Comparison of ENCODE assay signal across 12 mouse cellular contexts in the genomic region with DNA sequence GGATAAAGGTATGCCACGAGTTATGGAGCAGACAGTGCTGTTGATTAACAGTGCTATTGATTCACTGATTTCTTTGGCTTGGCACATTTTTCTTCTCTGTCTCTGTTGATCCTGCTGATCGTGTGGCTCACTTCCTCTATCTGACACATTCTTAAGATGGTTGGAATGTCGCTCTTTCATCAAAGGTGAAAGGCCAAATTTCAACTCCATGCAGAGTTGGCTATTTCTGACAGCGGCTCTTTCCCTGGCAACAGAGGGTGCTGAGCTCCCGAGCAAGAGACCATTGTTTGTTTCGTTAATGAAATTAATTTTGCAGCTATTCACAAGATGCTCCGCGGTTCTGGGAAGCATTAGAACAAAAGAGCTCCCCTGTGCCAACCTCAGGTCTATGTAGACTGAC.
"Had no signal": no experiment of that assay in that cellular context is flagged by ENCODE, and none has a peak within 500 bp of the region (broad histone marks: within the 10 kb centered on the region; RNA-seq: fewer than 3 reads in every experiment).

No protein-coding gene starts in this region.

- DNase-seq: kidney, postnatal 14 days; liver, embryonic 13.5 days; liver, postnatal 0 days; lung, postnatal 36 days; spleen, adult 18-20 months; thymus, adult 18-20 months; thymus, postnatal 14 days had no signal

- H3K27ac ChIP-seq: kidney, embryonic 15.5 days; left cerebral cortex, adult 2 months; limb, embryonic 15.5 days; liver, embryonic 13.5 days; midbrain, embryonic 12.5 days had no signal

- H3K4me1 ChIP-seq: liver, embryonic 13.5 days had no signal

- H3K4me3 ChIP-seq: kidney, embryonic 15.5 days; left cerebral cortex, adult 2 months; limb, embryonic 15.5 days; liver, embryonic 13.5 days; midbrain, embryonic 12.5 days had no signal

- ATAC-seq: intestine, postnatal 0 days; liver, postnatal 0 days had no signal

- H3K9me3 ChIP-seq: kidney, embryonic 15.5 days; limb, embryonic 15.5 days; liver, embryonic 13.5 days; midbrain, embryonic 12.5 days had no signal

- H3K9ac ChIP-seq: kidney, embryonic 15.5 days; limb, embryonic 15.5 days; liver, embryonic 13.5 days; liver, postnatal 0 days; midbrain, embryonic 12.5 days had no signal

- H3K27me3 ChIP-seq: kidney, embryonic 15.5 days; limb, embryonic 15.5 days; liver, embryonic 13.5 days had no signal

- H3K36me3 ChIP-seq: kidney, embryonic 15.5 days; limb, embryonic 15.5 days; liver, embryonic 13.5 days; midbrain, embryonic 12.5 days had no signal

- H3K4me2 ChIP-seq: kidney, embryonic 15.5 days; limb, embryonic 15.5 days; liver, embryonic 13.5 days; midbrain, embryonic 12.5 days had no signal
